Comparison of ENCODE assay signal across 27 mouse cellular contexts in genomic region chr7:24571071-24571470, GRCm38 (mm10). TPM values are rescaled to one million over a fixed set of nuclear protein-coding genes. Genes with fewer than 3 reads are reported as not detected.
"Had no signal": no experiment of that assay in that cellular context is flagged by ENCODE, and none has a peak within 500 bp of the region (broad histone marks: within the 10 kb centered on the region; RNA-seq: fewer than 3 reads in every experiment).

No protein-coding gene starts in this region.

- H3K9me3 ChIP-seq: heart, embryonic 10.5 days; heart, embryonic 12.5 days; hindbrain, embryonic 10.5 days; hindbrain, embryonic 12.5 days; intestine, embryonic 15.5 days; limb, embryonic 10.5 days; limb, embryonic 12.5 days had no signal

- H3K27ac ChIP-seq: gastrocnemius, adult 2 months; heart, embryonic 10.5 days; hindbrain, embryonic 10.5 days; hindbrain, embryonic 12.5 days; intestine, embryonic 15.5 days; layer of hippocampus, adult 2 months; left cerebral cortex, adult 2 months; limb, embryonic 10.5 days; limb, embryonic 12.5 days had no signal

- DNase-seq: gastrocnemius, adult 2 months; gastrocnemius, postnatal 10 days; gastrocnemius, postnatal 25 days; heart, adult 18-20 months; heart, postnatal 10 days; heart, postnatal 4 days; kidney, adult 18-20 months; kidney, adult 8-10 months; kidney, postnatal 10 days; kidney, postnatal 25 days; kidney, postnatal 4 days; liver had no signal

- H3K9ac ChIP-seq: heart, embryonic 12.5 days; hindbrain, embryonic 12.5 days; intestine, embryonic 15.5 days; limb, embryonic 12.5 days had no signal

- ATAC-seq: hindbrain, embryonic 16.5 days; inflammation-experienced regulatory T-cells, adult 6 months; intestine, embryonic 15.5 days; intestine, postnatal 0 days had no signal

- H3K4me2 ChIP-seq: heart, embryonic 12.5 days; hindbrain, embryonic 12.5 days; intestine, embryonic 15.5 days; limb, embryonic 12.5 days; liver, embryonic 11.5 days had no signal

- H3K27me3 ChIP-seq: heart, embryonic 12.5 days; hindbrain, embryonic 12.5 days; intestine, embryonic 15.5 days; limb, embryonic 12.5 days had no signal

- H3K4me1 ChIP-seq: heart, embryonic 12.5 days; hindbrain, embryonic 12.5 days; intestine, embryonic 15.5 days; limb, embryonic 12.5 days had no signal

- H3K4me3 ChIP-seq: gastrocnemius, adult 2 months; heart, embryonic 10.5 days; heart, embryonic 12.5 days; hindbrain, embryonic 10.5 days; hindbrain, embryonic 12.5 days; intestine, embryonic 15.5 days; layer of hippocampus, adult 2 months; left cerebral cortex, adult 2 months; limb, embryonic 10.5 days; limb, embryonic 12.5 days had no signal

RNA-seq across cellular contexts. Expression of gene Pinlyp, which starts 25.2 kb away (rescaled TPM):
- polyA plus RNA-seq: frontal cortex, adult 2 months; heart, embryonic 12.5 days; heart, embryonic 14.5 days; hindbrain, embryonic 10.5 days; hindbrain, embryonic 12.5 days; hindbrain, embryonic 16.5 days; inflammation-experienced regulatory T-cells, adult 6 months; intestine, embryonic 15.5 days; intestine, postnatal 0 days; limb, embryonic 10.5 days; limb, embryonic 12.5 days; liver, embryonic 11.5 days had no signal

RNA-seq across cellular contexts. Expression of gene Phldb3, which starts 39.5 kb away (rescaled TPM):
- polyA plus RNA-seq: heart, embryonic 10.5 days; heart, embryonic 12.5 days; heart, embryonic 14.5 days; hindbrain, embryonic 10.5 days; hindbrain, embryonic 12.5 days; hindbrain, embryonic 16.5 days had no signal
